Mouse (Mus musculus) myocyte (in vitro differentiated cells): ENCODE measurements around the gene 4930426L09Rik. TPM values are rescaled to one million over a fixed set of nuclear protein-coding genes. Genes with fewer than 3 reads are reported as not detected.
A peak's percentile ranks its signal among the peaks of the same experiment; 100 is the strongest.

Experiments used
- H3K27me3 ChIP-seq: one replicate; pipeline ENCODE4 v1.6.1; 2011; ENCODE audit not compliant: control insufficient read depth, insufficient read depth, insufficient read length
- H3K36me3 ChIP-seq: one replicate; pipeline ENCODE4 v1.6.1; 2011; ENCODE audit not compliant: control insufficient read depth, insufficient read depth
- H3K4me2 ChIP-seq: one replicate; pipeline ENCODE4 v1.6.1; 2011; ENCODE audit warnings: low read depth, control low read depth
- H3K4me3 ChIP-seq: one replicate; pipeline ENCODE4 v1.5.1; 2011; ENCODE audit warnings: mild to moderate bottlenecking, control low read depth, moderate library complexity
- H3K79me2 ChIP-seq: one replicate; pipeline ENCODE4 v1.6.1; 2011; ENCODE audit not compliant: control insufficient read depth, insufficient read depth
- H3ac ChIP-seq: one replicate; pipeline ENCODE4 v1.6.1; 2011; ENCODE audit not compliant: control insufficient read depth, insufficient read length
- CEBPB ChIP-seq: IDR thresholded peaks from 2 replicates; pipeline ENCODE4 v1.6.1; 2011; ENCODE audit warnings: mild to moderate bottlenecking, moderate library complexity; ENCODE audit not compliant: poor library complexity, insufficient read depth, severe bottlenecking
- E2F4 ChIP-seq: IDR thresholded peaks from one replicate; pipeline ENCODE4 v1.6.1; 2011; ENCODE audit warnings: mild to moderate bottlenecking, control low read depth, moderate library complexity; ENCODE audit not compliant: insufficient read depth
- MAX ChIP-seq: IDR thresholded peaks from one replicate; pipeline ENCODE4 v1.6.1; 2011; ENCODE audit warnings: low read depth, mild to moderate bottlenecking, control low read depth
- MYOD1 ChIP-seq, 3 experiments: IDR thresholded peaks; one replicate each; pipeline ENCODE4 v1.6.1; 2011; ENCODE audit warnings: control low read depth in 2 of 3, low read depth in 2 of 3, mild to moderate bottlenecking in 2 of 3, moderate library complexity in 1 of 3; ENCODE audit not compliant: insufficient read length in 2 of 3, control insufficient read depth in 1 of 3
- MYOG ChIP-seq, 3 experiments: IDR thresholded peaks; one replicate each; pipeline ENCODE4 v1.6.1; 2011; ENCODE audit warnings: control low read depth in 2 of 3, low read depth in 2 of 3, mild to moderate bottlenecking in 2 of 3; ENCODE audit not compliant: insufficient read length in 2 of 3, control insufficient read depth in 1 of 3, insufficient read depth in 1 of 3
- POLR2A ChIP-seq: IDR thresholded peaks from one replicate; pipeline ENCODE4 v1.6.1; 2011; ENCODE audit warnings: low read depth, mild to moderate bottlenecking, control low read depth, moderate library complexity; ENCODE audit not compliant: insufficient read length
- POLR2AphosphoS2 ChIP-seq: IDR thresholded peaks from one replicate; pipeline ENCODE4 v1.6.1; 2011; ENCODE audit warnings: low read depth, control low read depth; ENCODE audit not compliant: insufficient read length
- REST ChIP-seq: IDR thresholded peaks from one replicate; pipeline ENCODE4 v1.6.1; 2011; ENCODE audit warnings: mild to moderate bottlenecking, control low read depth, moderate library complexity; ENCODE audit not compliant: insufficient read depth, insufficient read length
- SRF ChIP-seq: IDR thresholded peaks from one replicate; pipeline ENCODE4 v1.6.1; 2011; ENCODE audit warnings: low read depth; ENCODE audit not compliant: control insufficient read depth, insufficient read length
- TCF12 ChIP-seq: IDR thresholded peaks from one replicate; pipeline ENCODE4 v1.6.1; 2011; ENCODE audit warnings: mild to moderate bottlenecking, control low read depth; ENCODE audit not compliant: poor library complexity, insufficient read depth, severe bottlenecking
- TCF3 ChIP-seq: IDR thresholded peaks from one replicate; pipeline ENCODE4 v1.6.1; 2011; ENCODE audit warnings: low read depth, control low read depth; ENCODE audit not compliant: insufficient read length
- USF1 ChIP-seq: IDR thresholded peaks from one replicate; pipeline ENCODE4 v1.6.1; 2011; ENCODE audit warnings: low read depth, mild to moderate bottlenecking, control low read depth, moderate library complexity
- polyA plus RNA-seq: library from polyadenylated mRNA; unstranded; fragments of >200 nt; fragmentation: generic; extraction: Trizol; gene quantifications from one replicate; pipeline ENCODE4 v1.2.1, GENCODE M21; 2012; ENCODE audit warnings: missing spikeins

Gene 4930426L09Rik
- 0.35 TPM for polyA plus RNA-seq

- Histone ChIP-seq H3K27me3 (no peaks in the 10 kb centered on the region), H3K36me3 (no peaks in the 10 kb centered on the region), H3ac (peak within 1 kb of the TSS; percentile 57), H3K79me2 (peaks cover 38% of the 10 kb centered on the region), H3K4me2 (peak within 1 kb of the TSS; percentile 97), H3K4me3 (peak within 1 kb of the TSS; percentile 92)
- no peak for TF ChIP-seq USF1
- peak; percentile 3 to 87 (median 52) for TF ChIP-seq MYOG (IDR thresholded peaks at IDR 0.05; ENCODE audit: control insufficient read depth in 1 of 3, insufficient read depth in 1 of 3, insufficient read length in 2 of 3, low read depth in 2 of 3)
- TF ChIP-seq MYOD1 (IDR thresholded peaks at IDR 0.05; ENCODE audit: control insufficient read depth in 1 of 3, insufficient read length in 2 of 3, low read depth in 2 of 3) = peak in 2 of 3 experiments; percentile 64 to 86
- no peak for TF ChIP-seq SRF
- TF ChIP-seq POLR2AphosphoS2 = peak; percentile 92
- no peak for TF ChIP-seq REST
- peak; percentile 94 for TF ChIP-seq POLR2A
- TF ChIP-seq MAX = no peak
- peak; percentile 28 for TF ChIP-seq TCF3
These were observed at the start of gene 4930426L09Rik, which contains the start of gene Pip4k2a for GRCm38 (mm10) chr2:18998054-18998478. TSS of gene 4930426L09Rik (plus strand) at chr2:18998343. TSS of gene Pip4k2a (minus strand) at chr2:18998126.

GRCm38 (mm10) chr2:18948741-18949140 lies 49.4 kb upstream of the 4930426L09Rik start:
- no peaks in the 10 kb centered on the region for H3K27me3 ChIP-seq
- H3K4me2 ChIP-seq = no peak overlapping the region
- H3K36me3 ChIP-seq = no peaks in the 10 kb centered on the region
- no peak overlapping the region for H3K4me3 ChIP-seq
- peaks cover 21% of the 10 kb centered on the region for H3K79me2 ChIP-seq
- H3ac ChIP-seq = no peak overlapping the region
- no peak for TF ChIP-seq POLR2A
- TF ChIP-seq SRF = no peak
- TF ChIP-seq USF1 = no peak
- TF ChIP-seq REST = no peak
- no peak for TF ChIP-seq POLR2AphosphoS2
- TF ChIP-seq CEBPB = no peak
- TF ChIP-seq MAX = no peak
- TF ChIP-seq TCF3 = no peak
- no peak for TF ChIP-seq MYOD1 (IDR thresholded peaks at IDR 0.05; ENCODE audit: control insufficient read depth in 1 of 3, insufficient read length in 2 of 3, low read depth in 2 of 3)
- TF ChIP-seq TCF12 = no peak

GRCm38 (mm10) chr2:18950758-18951157 lies 47.4 kb upstream of the 4930426L09Rik start:
- peaks cover 27% of the 10 kb centered on the region for H3K79me2 ChIP-seq
- no peaks in the 10 kb centered on the region for H3K36me3 ChIP-seq
- H3K4me3 ChIP-seq = no peak overlapping the region
- TF ChIP-seq POLR2AphosphoS2 = no peak
- TF ChIP-seq CEBPB = no peak
- no peak for TF ChIP-seq SRF
- no peak for TF ChIP-seq TCF12
- TF ChIP-seq MYOG (IDR thresholded peaks at IDR 0.05; ENCODE audit: control insufficient read depth in 1 of 3, insufficient read depth in 1 of 3, insufficient read length in 2 of 3, low read depth in 2 of 3) = no peak
- no peak for TF ChIP-seq TCF3
- TF ChIP-seq POLR2A = no peak
- TF ChIP-seq MAX = no peak
- no peak for TF ChIP-seq USF1
- TF ChIP-seq E2F4 = no peak
- TF ChIP-seq MYOD1 (IDR thresholded peaks at IDR 0.05; ENCODE audit: control insufficient read depth in 1 of 3, insufficient read length in 2 of 3, low read depth in 2 of 3) = no peak
- TF ChIP-seq REST = no peak
- H3ac ChIP-seq = no peak overlapping the region
- H3K4me2 ChIP-seq = no peak overlapping the region
- H3K27me3 ChIP-seq = no peaks in the 10 kb centered on the region

GRCm38 (mm10) chr2:18952102-18952673 lies 46.0 kb upstream of the 4930426L09Rik start:
- Histone ChIP-seq H3K4me3 (no peak overlapping the region), H3K4me2 (peak overlapping the region; percentile 28), H3ac (no peak overlapping the region), H3K36me3 (no peaks in the 10 kb centered on the region), H3K79me2 (peaks cover 39% of the 10 kb centered on the region), H3K27me3 (no peaks in the 10 kb centered on the region)
- no peak for TF ChIP-seq CEBPB
- TF ChIP-seq MYOD1 (IDR thresholded peaks at IDR 0.05; ENCODE audit: control insufficient read depth in 1 of 3, insufficient read length in 2 of 3, low read depth in 2 of 3) = no peak
- no peak for TF ChIP-seq TCF3
- no peak for TF ChIP-seq POLR2AphosphoS2
- no peak for TF ChIP-seq USF1
- no peak for TF ChIP-seq E2F4
- TF ChIP-seq MAX = no peak
- no peak for TF ChIP-seq MYOG (IDR thresholded peaks at IDR 0.05; ENCODE audit: control insufficient read depth in 1 of 3, insufficient read depth in 1 of 3, insufficient read length in 2 of 3, low read depth in 2 of 3)
- TF ChIP-seq REST = no peak
